Mouse (Mus musculus) heart, adult 2 months (tissue): ENCODE data around the gene Gm21679. TPM values are rescaled to one million over a fixed set of nuclear protein-coding genes. Genes with fewer than 3 reads are reported as not detected.
"Not testable (repeated sequence)": the region's sequence is repeated elsewhere in the genome, so short reads cannot be mapped to it uniquely, and the experiment has no call there.

Experiments used
- DNase-seq, 2 experiments: peaks; one replicate each; pipeline ENCODE4 v3.0.0; 2021
- H3K27ac ChIP-seq: fragments of 200-600 bp; 2 replicates; pipeline ENCODE4 v1.8.1; 2022
- H3K27me3 ChIP-seq: fragments of 200-500 bp; 2 replicates; pipeline ENCODE4 v1.6.1; 2012; ENCODE audit warnings: mild to moderate bottlenecking, low read length, inconsistent platforms, mixed read lengths; ENCODE audit not compliant: control insufficient read depth, insufficient read depth
- H3K36me3 ChIP-seq: fragments of 200-500 bp; 2 replicates; pipeline ENCODE4 v1.6.1; 2012; ENCODE audit warnings: low read length, inconsistent platforms; ENCODE audit not compliant: control insufficient read depth, insufficient read depth
- H3K4me1 ChIP-seq: fragments of 200-500 bp; 2 replicates; pipeline ENCODE4 v1.6.1; 2011; ENCODE audit warnings: low read length; ENCODE audit not compliant: control insufficient read depth, insufficient read depth
- H3K4me3 ChIP-seq: fragments of 200-600 bp; 2 replicates; pipeline ENCODE4 v1.8.1; 2022
- H3K79me2 ChIP-seq: fragments of 200-500 bp; replicated peaks from 2 replicates; pipeline ENCODE4 v1.6.1; 2012; ENCODE audit warnings: mild to moderate bottlenecking, inconsistent platforms, low read length, moderate library complexity, mixed read lengths; ENCODE audit not compliant: control insufficient read depth, insufficient read depth
- H3K9ac ChIP-seq: fragments of 200-500 bp; 2 replicates; pipeline ENCODE4 v1.6.1; 2012; ENCODE audit warnings: low read depth, mild to moderate bottlenecking, control low read depth, inconsistent platforms, low read length, mixed read lengths
- WGBS: fragments of 180-500 bp; shearing (Covaris S2); methylation state at CpG from one replicate; pipeline ENCODE4 v1.1.7; 2018; 5-methylcytosine and 5-hydroxymethylcytosine counted together
- intact Hi-C: fragments of 180-260 bp; cut with DNase I; formaldehyde crosslinking; loops from one replicate; pipeline ENCODE4 v1.15.1; 2025
- long read RNA-seq: library from polyadenylated mRNA; stranded (forward); transcript quantifications from one replicate; pipeline ENCODE4 v2.0.0, GENCODE M21; 2021
- polyA plus RNA-seq: library from polyadenylated mRNA; depleted of rRNA; stranded (reverse); fragments of >200 nt; gene quantifications from 2 replicates; pipeline ENCODE4 v1.2.3, GENCODE M21; 2012; rRNA removed
- total RNA-seq, 2 experiments: library from RNA; stranded (reverse); gene quantifications; 2 replicates each; pipeline ENCODE4 v1.2.3; 2021

Gm21679 gene
- total RNA-seq (not detected), polyA plus RNA-seq (not detected in 2 replicates)
- long read RNA-seq: 0 reads

DNA sequence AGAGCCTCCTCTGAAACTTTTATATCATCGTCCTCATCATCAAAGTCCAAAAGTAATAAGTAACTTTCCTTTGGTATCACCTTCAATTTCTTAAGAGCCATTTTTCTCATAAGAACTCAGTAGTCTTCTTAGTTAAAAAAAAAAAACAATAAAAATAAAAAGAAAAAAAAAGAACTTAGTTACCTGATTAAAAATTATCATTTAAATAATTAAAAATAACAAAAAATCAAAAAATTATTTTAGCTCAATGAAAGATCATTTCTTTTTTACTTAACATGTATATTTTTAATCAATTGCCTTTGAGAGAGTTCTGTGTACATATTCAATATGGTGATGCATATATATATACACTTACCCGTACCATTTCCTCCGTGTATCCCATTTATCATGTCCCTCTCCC is at the start of gene Gm21679:
Gene Gm21679 (minus strand): TSS at position 101 of the 400 bp plus-strand sequence.
- H3K79me2 ChIP-seq, H3K9ac ChIP-seq, intact Hi-C loops, H3K36me3 ChIP-seq, H3K4me1 ChIP-seq, H3K27me3 ChIP-seq, H3K4me3 ChIP-seq, DNase-seq, H3K27ac ChIP-seq: not testable (repeated sequence)
- no CpG with 5 or more reads among the region's 3 CpGs for WGBS
